Mouse (Mus musculus): Measurements from ENCODE around the gene Hist2h3c2. TPM values are rescaled to one million over a fixed set of nuclear protein-coding genes. Genes with fewer than 3 reads are reported as not detected.

Gene Hist2h3c2
- polyA plus RNA-seq, 1 experiment from 2014 or later, result 4.1 TPM

Small RNAs within 50 kb of the gene (microRNA-seq; reads per million reads assigned to microRNA genes)
- gene Gm44492, result not detected
- not detected for gene Gm47311
- gene Gm47313, result not detected

Other genes starting within 250 kb of the Hist2h3c2 start
- gene Plekho1, start 243.1 kb downstream of the Hist2h3c2 start, polyA plus RNA-seq (2015; fragmentation: Nextera tagmentation; extraction: Ambion mirVana), result 35.2 and 39.2 TPM in 2 replicates
- gene Vps45, start 180.7 kb downstream of the Hist2h3c2 start, polyA plus RNA-seq (2015; fragmentation: Nextera tagmentation; extraction: Ambion mirVana), result 35.8 and 37.0 TPM in 2 replicates
- 21.0 and 24.7 TPM in 2 replicates for gene Otud7b, start 134.6 kb downstream of the Hist2h3c2 start, polyA plus RNA-seq (2015; fragmentation: Nextera tagmentation; extraction: Ambion mirVana)
- 33.5 and 33.6 TPM in 2 replicates for gene Mtmr11, start 77.1 kb downstream of the Hist2h3c2 start, polyA plus RNA-seq (2015; fragmentation: Nextera tagmentation; extraction: Ambion mirVana)
- 148 TPM in 2 replicates for gene Sf3b4, start 66.8 kb downstream of the Hist2h3c2 start, polyA plus RNA-seq (2015; fragmentation: Nextera tagmentation; extraction: Ambion mirVana)
- gene Sv2a, start 58.0 kb downstream of the Hist2h3c2 start, polyA plus RNA-seq (2015; fragmentation: Nextera tagmentation; extraction: Ambion mirVana), result 2.7 and 3.0 TPM in 2 replicates
- 45.2 and 46.0 TPM in 2 replicates for gene Bola1, start 19.4 kb downstream of the Hist2h3c2 start, polyA plus RNA-seq (2015; fragmentation: Nextera tagmentation; extraction: Ambion mirVana)
- gene Hist2h2ab, start 19.3 kb downstream of the Hist2h3c2 start, polyA plus RNA-seq (2015; fragmentation: Nextera tagmentation; extraction: Ambion mirVana), result not detected in 2 replicates
- 5.9 and 8.7 TPM in 2 replicates for gene Hist2h2ac, start 18.2 kb downstream of the Hist2h3c2 start, polyA plus RNA-seq (2015; fragmentation: Nextera tagmentation; extraction: Ambion mirVana)
- gene Hist2h2be, start 18.0 kb downstream of the Hist2h3c2 start, polyA plus RNA-seq (2015; fragmentation: Nextera tagmentation; extraction: Ambion mirVana), result 5.3 and 5.4 TPM in 2 replicates
- gene Hist2h2aa2, start 1.1 kb upstream of the Hist2h3c2 start, polyA plus RNA-seq (2015; fragmentation: Nextera tagmentation; extraction: Ambion mirVana), result 27.0 and 35.1 TPM in 2 replicates
- gene Hist2h2aa1, start 6.4 kb upstream of the Hist2h3c2 start, polyA plus RNA-seq (2015; fragmentation: Nextera tagmentation; extraction: Ambion mirVana), result 21.8 and 24.8 TPM in 2 replicates
- gene Hist2h3c1, start 7.6 kb upstream of the Hist2h3c2 start, polyA plus RNA-seq (2015; fragmentation: Nextera tagmentation; extraction: Ambion mirVana), result 0.13 and 0.60 TPM in 2 replicates
- 3.9 and 11.4 TPM in 2 replicates for gene Hist2h4, start 24.2 kb upstream of the Hist2h3c2 start, polyA plus RNA-seq (2015; fragmentation: Nextera tagmentation; extraction: Ambion mirVana)
- 37.0 and 53.8 TPM in 2 replicates for gene Hist2h3b, start 29.5 kb upstream of the Hist2h3c2 start, polyA plus RNA-seq (2015; fragmentation: Nextera tagmentation; extraction: Ambion mirVana)
- gene Hist2h2bb, start 30.6 kb upstream of the Hist2h3c2 start, polyA plus RNA-seq (2015; fragmentation: Nextera tagmentation; extraction: Ambion mirVana), result 5.2 and 10.7 TPM in 2 replicates
- gene Fcgr1, start 54.8 kb upstream of the Hist2h3c2 start, polyA plus RNA-seq (2015; fragmentation: Nextera tagmentation; extraction: Ambion mirVana), result 2.6 and 3.5 TPM in 2 replicates
- gene BC107364, start 213.2 kb upstream of the Hist2h3c2 start, polyA plus RNA-seq (2015; fragmentation: Nextera tagmentation; extraction: Ambion mirVana), result 0.22 and 0.55 TPM in 2 replicates

All from limb, embryonic 15.5 days (tissue).